In the genomic region with DNA sequence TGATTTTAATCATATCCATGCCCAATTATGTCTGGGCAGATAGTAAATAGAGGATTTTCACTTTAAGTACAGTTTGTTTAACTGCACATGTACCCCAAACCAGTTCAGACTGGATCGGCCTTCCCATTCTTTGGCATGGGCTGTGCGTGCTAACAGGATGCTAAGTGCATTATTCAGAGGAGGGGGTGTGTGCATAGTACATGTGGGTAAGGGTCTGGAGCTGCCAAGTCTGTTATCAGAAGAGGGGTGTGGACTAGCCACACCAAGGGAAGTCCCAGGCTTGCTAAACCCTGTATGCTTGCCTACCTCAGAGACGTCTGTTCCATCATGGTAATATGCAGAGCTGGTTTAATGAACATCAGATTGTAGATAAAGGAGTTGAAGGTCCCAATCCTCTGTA, we compare ENCODE assay signal across 17 mouse cellular contexts.
"Had no signal": no experiment of that assay in that cellular context is flagged by ENCODE, and none has a peak within 500 bp of the region (broad histone marks: within the 10 kb centered on the region; RNA-seq: fewer than 3 reads in every experiment).

No protein-coding gene starts in this region.

- H3K9ac ChIP-seq: liver, embryonic 15.5 days; liver, postnatal 0 days; lung, embryonic 15.5 days; midbrain, embryonic 12.5 days; neural tube, embryonic 12.5 days; stomach, embryonic 15.5 days had no signal

- H3K4me3 ChIP-seq: liver, embryonic 15.5 days; lung, embryonic 15.5 days; megakaryocyte, embryonic 14.5 days; midbrain, embryonic 12.5 days; neural tube, embryonic 12.5 days; stomach, embryonic 15.5 days had no signal

- H3K4me2 ChIP-seq: liver, embryonic 15.5 days; lung, embryonic 15.5 days; midbrain, embryonic 12.5 days; neural tube, embryonic 12.5 days; stomach, embryonic 15.5 days had no signal

- ATAC-seq: liver, postnatal 0 days; lung, postnatal 0 days had no signal

- DNase-seq: liver, postnatal 0 days; lung, adult 2 months; lung, postnatal 14 days; lung, postnatal 36 days; right cerebral cortex, postnatal 14 days; thymus, adult 2 months; thymus, postnatal 25 days; thymus, postnatal 4 days had no signal

- H3K4me1 ChIP-seq: liver, embryonic 15.5 days; lung, embryonic 15.5 days; midbrain, embryonic 12.5 days; stomach, embryonic 15.5 days had no signal

- H3K9me3 ChIP-seq: liver, embryonic 15.5 days; lung, embryonic 15.5 days; megakaryocyte, embryonic 14.5 days; midbrain, embryonic 12.5 days; neural tube, embryonic 12.5 days; stomach, embryonic 15.5 days had no signal

- H3K27me3 ChIP-seq: liver, embryonic 15.5 days; lung, embryonic 15.5 days; megakaryocyte, embryonic 14.5 days; midbrain, embryonic 12.5 days; neural tube, embryonic 12.5 days; stomach, embryonic 15.5 days had no signal

- H3K27ac ChIP-seq: liver, embryonic 15.5 days; lung, embryonic 15.5 days; macrophage; midbrain, embryonic 12.5 days; neural tube, embryonic 12.5 days; stomach, embryonic 15.5 days; stomach, postnatal 0 days had no signal
